Mouse (Mus musculus): Measurements from ENCODE around the gene Golm1.

DNA sequence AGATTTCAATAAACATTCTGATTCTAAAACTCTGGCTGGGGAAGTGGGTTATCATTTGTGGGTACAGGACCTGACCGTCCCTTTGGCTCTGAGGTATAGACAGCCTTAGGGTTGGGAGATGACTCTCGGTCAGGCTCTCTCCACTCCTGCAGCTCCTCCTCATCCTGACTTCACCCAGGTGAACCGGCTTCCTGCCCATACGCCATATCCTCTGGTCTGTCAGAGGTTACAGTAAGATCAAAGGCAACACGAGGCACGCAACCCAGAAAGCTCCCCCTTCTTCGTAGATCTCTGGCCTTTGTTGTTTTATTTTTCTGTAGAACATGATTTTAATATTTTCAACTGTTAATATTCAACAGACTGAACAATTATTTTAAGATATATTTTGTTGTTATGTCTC is 20.2 kb upstream of the Golm1 start:
- no peak for TF ChIP-seq CTCF (IDR thresholded peaks at IDR 0.05; ENCODE audit: low read depth)
- TF ChIP-seq EP300 (optimal IDR thresholded peaks at IDR 0.05), result no peak
